Mouse (Mus musculus) thymus, adult 2 months (tissue): ENCODE data around the gene Trp53tg5.

ENCODE experiments used
- CTCF ChIP-seq: fragments of 200-500 bp; IDR thresholded peaks from 2 replicates; pipeline ENCODE4 v1.5.1; 2012; ENCODE audit warnings: mild to moderate bottlenecking, control low read depth, low read length, moderate library complexity, borderline replicate concordance; ENCODE audit not compliant: control insufficient read depth, poor library complexity, insufficient read depth; ENCODE audit errors: extremely low read depth
- POLR2A ChIP-seq: fragments of 200-500 bp; IDR thresholded peaks from 2 replicates; pipeline ENCODE4 v1.6.1; 2012; ENCODE audit warnings: mild to moderate bottlenecking, low read length, control low read depth, moderate library complexity; ENCODE audit not compliant: control insufficient read depth, poor library complexity, insufficient read depth; ENCODE audit errors: extremely low read depth

- no peak for TF ChIP-seq CTCF
- no peak for TF ChIP-seq POLR2A
Observed at GRCm38 (mm10) chr2:164457942-164458341, 15.6 kb downstream of the Trp53tg5 start.
